Mouse (Mus musculus) layer of hippocampus, adult 8-10 months (tissue): Measurements from ENCODE around the gene Sestd1. TPM values are rescaled to one million over a fixed set of nuclear protein-coding genes. Genes with fewer than 3 reads are reported as not detected.

Source experiments
- DNase-seq, 2 experiments: peaks; one replicate each; pipeline ENCODE4 v3.0.0; 2022; ENCODE audit warnings: low spot score in 2 of 2
- total RNA-seq, 4 experiments: library from RNA; stranded (reverse); gene quantifications; 2 replicates each; pipeline ENCODE4 v1.2.4; 2022

Sestd1 gene
- 10 to 100 TPM; 31.5 to 38.2 (median 34.1) TPM for total RNA-seq

DNA sequence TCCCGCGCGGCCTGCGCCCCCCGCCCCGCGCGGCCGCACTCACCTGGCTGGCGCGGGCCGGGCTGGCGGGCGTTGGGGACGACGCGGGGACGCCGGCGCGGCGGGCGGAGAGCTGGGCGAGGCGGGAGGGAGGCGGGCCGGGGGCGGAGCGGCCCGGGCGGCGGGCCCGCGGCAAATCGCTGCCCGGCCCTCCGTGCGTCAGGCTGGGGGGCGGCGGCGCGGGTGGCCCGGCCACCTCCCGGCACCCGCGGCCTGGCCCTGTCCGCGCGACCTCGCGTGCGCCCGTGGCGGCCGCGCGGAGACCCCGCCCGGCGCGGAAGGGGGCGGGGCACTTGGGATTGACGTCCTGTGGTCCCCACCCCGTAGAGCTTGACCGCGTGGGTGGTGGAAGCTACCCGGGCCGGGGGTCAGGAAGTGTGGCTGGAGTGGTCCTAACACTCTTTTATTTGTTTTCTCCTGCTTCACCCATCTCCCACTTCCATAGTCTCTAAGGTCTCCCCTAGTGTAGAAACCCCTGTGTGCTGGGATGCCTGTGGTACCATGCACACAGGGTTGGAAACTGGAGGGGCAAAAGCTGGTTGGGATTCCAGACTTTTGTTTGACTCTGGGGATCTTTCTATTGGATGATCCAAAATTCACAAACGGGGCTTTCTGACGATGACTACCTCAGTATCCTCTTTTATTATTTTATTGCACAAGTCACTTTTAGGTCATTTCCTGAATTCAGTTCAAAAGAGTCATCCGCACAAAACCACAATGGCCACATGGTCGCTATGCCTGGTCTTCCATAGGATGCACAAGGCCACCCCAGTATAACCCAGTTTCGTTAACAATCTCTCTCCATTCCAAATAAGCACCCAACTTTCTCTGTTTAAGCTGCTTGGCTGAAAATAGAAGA, at the start of gene Sestd1:
TSS of gene Sestd1 (minus strand) at position 81 of the 898 bp plus-strand sequence.
- DNase-seq, result peak in 1 of 2 experiments; percentile 45

DNA sequence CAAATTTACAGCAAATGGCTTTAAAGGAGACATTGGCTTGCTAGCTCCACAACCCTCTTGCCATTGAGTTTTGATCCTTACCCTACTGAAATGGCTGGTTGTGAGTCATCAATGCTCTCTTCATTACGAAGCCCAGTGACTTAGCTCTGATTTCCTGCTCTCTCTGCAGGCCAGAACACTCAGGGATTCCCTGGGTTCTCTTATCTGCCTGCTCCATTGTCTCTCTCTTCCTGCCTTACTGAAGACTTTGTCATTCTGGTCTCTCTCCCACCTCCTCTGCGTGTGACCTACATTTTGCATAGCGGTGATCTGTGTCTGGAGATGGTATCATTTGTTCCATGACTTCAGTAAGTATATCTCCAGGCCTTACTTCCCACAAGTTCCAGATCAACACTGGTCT, 46.9 kb upstream of the Sestd1 start:
- DNase-seq, result no peak

DNA sequence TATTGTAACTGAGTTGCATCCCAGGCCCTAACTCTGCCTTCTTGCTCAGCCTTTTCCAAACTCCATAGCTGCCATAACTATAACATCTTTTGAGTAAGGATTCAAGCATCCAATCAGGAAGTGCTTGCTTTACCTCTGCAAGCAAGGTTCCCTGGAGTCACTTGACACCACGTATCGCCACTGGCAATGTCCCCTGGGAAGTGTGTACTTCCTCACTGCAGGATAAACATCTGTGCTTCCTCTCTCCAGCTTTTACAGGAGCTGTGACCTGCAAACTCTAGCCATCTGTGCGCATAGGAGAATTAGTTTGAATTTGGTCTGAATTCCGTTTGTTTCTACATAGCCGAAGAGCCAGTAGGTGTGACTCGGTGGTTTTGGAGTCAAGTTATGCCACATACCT, 43.3 kb upstream of the Sestd1 start:
- DNase-seq, result no peak

DNA sequence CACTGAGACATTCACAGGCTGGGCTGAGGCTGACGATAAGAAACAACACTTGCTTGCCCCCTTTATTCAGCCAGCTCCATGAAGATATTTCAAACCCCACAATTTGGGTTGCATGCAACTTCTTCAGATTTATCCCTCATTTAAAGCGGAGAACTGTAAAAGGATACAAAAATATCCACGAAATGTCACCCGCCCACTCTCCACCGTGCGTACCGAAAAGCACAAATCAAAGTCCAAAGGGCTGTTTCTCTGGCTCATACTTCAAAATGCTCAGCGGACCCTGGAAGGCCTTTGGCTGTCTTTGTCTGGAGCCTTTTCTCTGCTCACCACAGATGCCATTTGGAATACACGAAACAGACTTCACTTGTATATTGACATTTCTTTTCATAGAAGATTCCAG, 42.8 kb upstream of the Sestd1 start:
- peak in 1 of 2 experiments; percentile 20 for DNase-seq

DNA sequence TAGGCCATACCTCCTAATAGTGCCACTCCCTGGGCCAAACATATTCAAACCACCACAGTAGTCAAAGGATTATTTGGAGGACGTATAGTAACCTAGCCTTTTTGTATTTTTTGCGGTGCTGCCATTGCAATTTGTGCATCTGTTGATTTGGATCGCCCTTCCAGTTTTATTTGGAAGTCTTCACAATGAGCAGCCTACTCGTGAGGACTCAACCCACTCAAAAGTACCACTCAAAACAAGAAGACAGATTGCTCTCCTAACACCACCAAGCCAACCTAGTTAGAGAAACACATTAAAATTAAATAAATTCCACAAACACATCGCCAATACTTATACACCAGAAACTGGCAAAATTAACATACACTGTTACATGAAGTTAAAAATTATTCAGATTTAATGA, 38.8 kb upstream of the Sestd1 start:
- peak; percentile 23 to 34 for DNase-seq

DNA sequence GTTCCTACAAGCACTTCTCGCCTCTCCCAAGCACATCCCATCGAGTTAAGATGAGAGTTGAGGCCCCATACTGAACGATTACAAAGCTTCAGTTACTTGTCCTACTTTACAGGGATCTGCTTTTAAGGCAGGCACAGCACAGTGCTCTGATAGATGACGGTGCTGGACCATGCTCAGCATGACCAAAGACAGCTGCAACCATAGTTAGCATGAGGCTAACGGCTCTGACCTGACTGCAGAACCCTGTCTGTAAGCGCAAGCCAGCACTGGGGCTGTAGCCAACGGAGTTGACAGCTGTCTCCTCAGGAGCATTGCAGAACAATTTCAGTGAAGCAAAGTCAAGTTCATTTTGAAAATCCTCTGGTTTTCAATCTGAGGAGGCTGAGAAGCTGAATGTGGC, 36.6 kb upstream of the Sestd1 start:
- no peak for DNase-seq

DNA sequence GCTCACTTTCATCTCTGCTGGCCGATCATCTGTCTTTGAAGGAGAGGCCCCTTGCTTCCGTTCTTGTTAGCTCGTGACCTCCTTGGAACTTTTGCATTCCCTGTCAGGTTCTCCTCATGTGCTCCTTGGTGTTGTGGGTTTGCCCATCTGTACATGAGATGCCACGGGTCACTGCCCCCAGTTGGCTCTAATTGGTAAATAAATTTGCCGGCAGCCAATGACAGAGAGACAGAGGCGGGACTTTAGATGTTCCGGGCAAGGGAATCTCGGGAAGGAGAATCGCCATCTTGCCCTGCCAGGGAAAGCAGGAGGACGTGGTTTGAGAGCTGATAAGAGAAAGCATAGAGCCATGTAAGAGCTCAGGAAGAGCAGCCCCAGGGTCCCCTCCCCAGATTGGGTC, 33.5 kb upstream of the Sestd1 start:
- DNase-seq, result no peak

DNA sequence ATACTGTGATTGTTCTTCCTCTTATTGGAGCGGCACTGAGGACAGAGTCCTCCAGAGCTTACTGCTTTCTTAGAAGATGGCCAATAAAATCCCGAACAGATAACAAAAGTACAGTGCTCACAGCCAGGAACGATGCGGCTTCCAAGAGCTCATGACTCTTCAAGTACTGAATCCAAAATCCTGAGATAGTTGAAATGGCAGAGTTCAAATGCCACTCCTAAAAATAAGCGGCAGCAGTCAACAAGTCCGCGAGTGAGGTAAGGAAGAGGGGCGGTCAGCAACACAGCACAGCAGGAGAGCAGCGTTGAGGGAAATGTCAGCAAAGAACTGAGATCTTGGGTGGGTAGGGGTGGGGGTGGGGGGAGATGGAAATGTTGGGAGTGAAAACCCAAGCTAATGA, 32.2 kb upstream of the Sestd1 start:
- DNase-seq, result no peak

DNA sequence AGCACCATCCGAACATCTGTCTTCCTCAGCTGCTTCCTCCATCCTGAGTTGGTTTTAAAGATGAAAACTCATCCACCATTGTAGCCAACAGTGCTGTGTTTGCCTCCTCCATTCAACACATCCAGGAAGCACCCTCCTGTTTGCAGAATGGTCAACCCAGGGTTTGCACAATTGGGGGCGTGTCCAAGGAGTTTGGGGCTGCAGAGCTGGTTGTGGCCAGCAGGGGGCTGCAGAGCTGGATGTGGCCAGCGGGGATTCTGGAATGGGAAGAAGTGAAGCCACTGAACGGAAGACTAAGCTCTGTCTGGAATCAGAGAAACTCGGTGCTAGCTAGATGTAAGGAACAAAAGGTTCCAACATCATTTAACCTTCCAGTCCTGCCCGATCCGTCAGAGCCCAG, 28.9 kb upstream of the Sestd1 start:
- DNase-seq, result peak in 1 of 2 experiments; percentile 12

DNA sequence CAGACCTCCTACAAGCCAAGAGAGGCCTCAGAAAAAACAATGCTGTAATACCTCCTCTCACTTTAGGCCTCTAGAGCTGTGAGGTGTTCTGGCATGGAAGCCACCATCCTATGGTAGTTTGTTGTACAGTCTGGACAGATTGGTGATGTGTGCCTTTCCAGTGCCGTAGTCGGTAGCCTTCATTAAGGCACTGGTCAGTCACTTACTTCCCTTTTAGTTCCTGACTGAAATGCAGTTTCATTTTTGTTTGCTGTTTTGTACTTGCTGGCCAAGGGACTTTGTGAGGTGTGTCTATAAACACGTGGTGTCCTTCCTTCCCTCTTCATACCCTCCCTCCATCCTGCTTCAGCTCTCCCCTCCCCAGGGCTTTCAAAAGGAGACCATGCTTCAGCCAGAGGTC, 24.1 kb upstream of the Sestd1 start:
- no peak for DNase-seq

DNA sequence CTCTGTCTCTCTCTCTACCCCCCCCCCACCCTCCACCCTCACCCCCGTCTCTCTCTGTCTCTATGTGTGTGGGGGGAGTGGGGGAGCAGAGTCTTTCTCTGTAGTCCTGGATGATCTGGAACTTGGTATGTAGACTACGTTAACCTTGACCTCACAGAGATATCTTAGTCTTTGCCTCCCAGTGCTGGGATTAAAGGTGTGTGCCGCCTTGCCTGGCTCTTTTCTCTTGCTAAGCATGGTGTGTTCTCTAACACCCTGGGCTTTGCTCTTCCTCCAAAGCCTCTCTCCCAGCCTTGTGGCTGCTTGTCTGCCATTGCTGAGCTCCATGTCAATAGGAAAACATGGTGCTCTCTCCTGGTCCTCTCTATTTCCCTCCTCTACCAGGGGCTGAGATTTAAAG, 23.3 kb upstream of the Sestd1 start:
- DNase-seq, result no peak

DNA sequence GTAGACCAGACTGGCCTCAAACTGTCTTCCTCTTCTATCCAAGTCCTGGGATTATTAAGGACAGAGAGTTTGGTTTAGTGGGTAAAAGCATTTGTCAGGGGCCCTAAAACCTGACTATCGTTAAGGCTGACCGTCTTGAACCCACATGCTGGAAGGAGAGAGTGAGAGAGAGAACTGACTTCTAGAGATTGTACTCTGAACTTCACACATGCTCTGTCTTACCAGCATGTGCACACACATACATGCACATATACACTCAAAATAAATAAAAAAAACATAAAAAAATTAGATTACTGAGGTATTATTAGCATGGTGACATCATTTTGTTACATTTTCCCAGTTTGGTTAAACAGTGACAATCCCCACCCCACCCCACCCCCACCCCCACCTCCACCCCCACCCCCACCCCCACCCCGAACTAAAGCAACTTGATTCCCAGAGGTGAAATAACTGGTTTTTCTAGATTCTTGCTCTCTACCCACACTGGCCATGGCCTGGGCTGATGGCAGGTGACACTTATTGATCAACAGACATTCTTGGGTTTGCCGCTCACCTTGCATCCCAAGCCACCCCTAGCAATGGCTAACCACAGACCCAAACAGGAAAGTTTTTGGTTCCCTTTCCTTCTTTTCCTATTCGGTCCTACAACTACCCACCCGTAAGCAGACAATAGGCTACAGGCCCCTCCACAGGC, 22.4 kb upstream of the Sestd1 start:
- no peak for DNase-seq

DNA sequence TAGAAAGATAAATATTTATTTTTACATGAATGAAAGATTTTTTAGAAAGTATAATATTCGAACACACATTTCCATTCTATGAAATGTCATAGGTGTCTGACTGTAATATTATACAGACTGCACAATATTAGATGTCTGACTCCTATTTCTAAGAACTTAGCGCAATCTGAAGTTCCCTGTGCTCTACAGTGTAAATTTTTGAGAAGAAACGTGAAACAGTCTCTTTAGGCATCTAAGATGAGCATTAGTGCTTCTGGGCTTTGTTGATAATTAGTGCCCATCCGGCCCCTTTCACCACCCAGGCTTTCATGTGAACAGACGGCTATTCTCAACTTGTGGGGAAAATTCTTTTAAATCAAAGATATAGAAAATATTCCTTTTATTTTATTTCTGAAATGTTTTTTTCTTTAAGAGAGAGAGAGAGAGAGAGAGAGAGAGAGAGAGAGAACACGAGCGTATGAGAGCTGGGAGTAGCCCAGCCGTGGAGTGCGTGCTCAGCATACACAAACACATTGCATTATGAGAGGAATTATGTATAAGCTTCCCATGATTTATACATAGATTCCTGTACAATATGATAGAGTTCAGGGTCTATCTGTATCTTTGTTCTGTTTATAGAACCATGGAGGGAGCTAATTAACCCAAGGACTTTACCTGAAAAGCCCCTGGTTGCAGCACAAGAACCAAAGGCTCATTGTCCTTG, 21.4 kb upstream of the Sestd1 start:
- DNase-seq, result no peak

DNA sequence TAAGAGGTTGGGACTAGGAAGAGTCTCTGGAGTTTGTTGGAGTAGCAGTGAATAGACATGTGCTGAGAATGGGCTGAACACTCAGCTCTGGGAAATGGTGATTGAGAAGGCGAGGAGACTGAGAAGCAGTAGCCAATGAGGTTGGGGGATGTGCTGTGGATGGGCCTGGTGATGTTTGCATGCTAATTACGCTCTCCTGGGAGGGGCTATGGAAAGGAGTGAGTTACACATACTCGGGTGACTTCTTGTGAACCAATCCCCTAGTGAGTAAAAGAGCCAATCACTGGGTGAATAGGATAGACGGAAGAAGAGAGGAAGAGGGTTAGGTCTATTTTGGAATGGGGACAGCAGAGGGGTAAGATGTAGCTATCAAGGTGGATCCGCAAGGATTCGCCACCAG, 9.3 kb upstream of the Sestd1 start:
- DNase-seq, result no peak

DNA sequence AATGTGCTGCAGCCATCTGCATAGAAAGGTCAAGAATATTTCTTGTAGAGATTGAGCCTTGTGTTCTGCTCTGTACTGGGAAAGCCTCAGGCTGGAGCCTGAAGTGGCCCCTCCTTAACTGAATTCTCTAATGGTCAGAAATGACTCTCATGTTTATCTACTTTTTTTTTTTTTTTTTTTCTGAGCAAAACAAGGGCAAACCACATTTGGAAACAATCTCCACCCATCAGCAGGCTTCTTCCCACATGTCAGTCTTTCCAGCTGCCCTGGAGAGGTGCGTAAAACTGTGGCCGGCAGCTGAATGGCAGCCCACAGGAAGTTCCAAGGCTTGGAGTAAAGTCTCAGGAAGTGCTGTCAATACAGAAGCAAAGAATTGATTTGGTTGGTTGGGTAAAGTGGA, 6.4 kb upstream of the Sestd1 start:
- DNase-seq, result no peak

DNA sequence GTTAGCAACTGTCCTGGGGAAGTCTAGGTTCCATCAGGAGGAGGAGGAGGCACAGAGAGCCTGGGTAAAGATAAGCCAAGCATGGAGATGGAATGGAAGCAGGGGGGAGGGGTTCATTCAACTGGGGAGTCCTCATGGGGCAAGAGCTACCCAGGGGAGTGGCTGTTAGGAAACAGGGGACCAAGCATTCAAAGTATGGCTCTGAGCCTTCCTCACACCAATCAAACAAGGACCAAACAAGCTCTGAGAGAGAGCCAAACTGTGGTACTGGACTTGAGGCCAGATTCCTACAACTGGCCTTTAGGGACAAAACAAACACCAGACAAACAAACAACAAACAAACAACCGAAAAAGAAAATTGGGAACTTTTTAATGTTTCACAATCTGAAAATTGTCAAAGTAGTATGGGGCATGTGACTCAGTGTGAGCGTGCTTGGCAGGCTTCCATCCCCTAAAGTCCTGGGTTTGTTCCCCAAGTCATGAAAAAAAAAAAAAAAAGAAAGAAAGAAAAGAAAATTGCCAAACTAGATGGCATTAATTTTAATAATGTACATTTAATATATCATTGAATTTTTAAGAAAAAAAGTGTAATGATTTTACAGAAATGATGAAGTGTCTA, 4.0 kb upstream of the Sestd1 start:
- DNase-seq, result no peak

DNA sequence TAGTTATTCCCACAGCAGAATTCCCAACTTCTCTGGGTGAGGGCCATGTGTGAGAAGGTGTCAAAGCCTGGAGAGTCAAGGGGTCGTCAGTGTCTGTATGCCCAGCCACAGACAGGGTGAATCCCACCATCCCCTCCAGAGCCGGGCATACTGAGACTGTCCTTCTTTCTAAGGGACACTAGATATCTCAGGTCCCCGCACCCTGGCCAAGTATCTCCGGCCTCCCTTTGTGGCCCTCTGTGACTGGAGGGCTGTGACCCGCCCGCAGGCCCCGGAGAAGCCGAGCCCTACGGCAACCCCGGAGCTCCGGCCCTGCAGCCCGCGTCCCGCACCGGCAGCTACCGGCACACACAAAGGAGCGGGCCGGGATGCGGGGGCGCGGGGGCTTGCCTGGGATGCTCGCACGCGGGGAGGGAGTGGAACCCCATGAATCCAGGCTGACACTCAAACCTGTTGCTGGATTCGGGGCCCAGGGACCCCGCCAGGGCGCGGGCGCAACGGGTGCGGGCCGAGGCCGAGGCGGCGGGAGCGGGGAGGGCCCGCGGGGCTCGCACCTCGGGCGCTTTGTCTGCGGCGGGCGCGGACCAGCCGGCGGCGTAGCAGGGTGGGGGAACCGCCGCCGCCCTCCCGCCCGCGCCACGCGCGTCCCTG, 406 bp downstream of the Sestd1 start:
- peak in 1 of 2 experiments; percentile 25 for DNase-seq

DNA sequence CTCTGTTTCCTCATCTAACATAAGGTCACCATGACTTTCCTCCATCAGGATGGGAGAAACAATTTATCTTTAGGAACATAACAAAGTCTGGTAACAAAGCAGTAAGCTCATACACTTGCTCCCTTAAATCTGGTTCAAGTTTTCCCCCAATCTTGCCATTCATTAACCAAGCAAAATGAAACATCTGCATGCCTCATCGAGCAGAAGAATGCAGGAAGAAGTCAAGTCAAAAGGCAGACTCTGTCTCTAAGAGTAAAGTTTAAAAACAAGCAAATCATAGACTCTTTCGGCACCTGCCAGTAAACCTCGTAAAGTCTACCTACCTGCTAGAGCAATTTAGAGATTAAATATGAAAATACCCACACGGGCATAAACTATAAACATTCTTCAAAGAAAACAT, 3.1 kb downstream of the Sestd1 start:
- no peak for DNase-seq

DNA sequence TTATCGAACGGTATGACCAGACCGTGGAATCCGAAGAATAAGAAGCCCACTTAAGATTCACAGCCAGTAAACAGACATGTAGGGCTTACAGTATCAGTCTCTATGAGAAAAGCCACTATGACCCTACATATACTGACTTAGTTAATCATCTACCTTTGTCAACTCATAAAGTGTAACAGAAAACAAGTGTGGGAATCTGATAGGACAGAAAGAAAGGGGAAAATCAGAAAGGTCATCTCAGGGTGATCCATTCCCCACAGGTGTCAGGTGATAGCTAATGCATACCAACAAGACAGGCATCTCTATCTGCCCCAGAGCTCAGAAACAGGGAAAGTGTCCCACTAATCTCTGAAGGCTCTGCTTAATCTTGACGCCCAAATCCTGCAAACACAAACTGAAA, 4.5 kb downstream of the Sestd1 start:
- DNase-seq, result no peak

DNA sequence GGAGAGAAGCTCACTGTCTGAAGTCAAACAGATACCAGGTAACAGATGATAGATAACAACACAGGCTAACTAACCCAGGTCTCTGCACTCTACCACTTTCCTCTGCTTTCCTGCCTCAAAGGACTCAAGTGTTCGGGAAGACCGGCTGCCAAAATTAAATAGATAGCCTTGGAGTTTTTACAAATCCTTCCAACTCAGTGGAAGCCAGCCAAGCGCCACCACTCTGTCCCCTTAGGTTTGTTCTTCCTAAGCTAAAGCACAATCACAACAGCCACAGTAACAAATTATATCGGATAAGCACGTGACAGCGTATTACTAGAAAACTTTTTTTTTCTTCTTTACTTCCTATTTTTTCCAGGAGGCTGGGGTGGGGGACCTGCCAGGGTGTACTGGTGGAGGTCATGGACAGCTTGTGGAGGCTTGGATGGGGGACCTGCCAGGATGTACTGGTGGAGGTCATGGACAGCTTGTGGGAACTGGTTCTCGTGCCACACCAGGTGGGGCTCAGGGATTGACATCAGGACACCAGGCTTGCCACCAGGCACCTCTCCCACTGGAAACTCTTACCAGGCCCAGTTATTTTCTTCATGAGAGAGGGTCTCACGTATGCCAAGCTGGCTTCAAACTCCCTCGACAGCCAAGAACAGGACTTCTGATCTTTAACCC, 5.3 kb downstream of the Sestd1 start:
- DNase-seq, result no peak

DNA sequence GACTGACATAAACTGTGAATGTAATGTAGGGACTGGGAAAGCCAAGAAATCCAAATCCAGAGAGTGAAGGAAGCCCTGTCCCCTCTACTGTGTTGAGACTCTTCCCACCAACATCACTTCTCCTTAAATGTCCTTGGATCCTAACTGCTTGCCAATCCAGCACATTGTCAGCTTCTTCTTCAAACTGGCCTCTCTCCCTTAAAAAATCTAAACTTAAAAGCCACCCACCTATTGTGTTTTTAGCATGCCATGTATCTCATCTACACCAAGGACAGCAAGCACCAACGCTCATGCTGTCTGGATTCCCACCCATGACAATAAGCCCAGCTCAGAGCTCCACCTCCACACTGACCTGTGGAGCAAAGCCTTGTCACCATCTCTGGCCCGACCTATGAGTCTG, 7.4 kb downstream of the Sestd1 start:
- DNase-seq, result no peak
